Mouse (Mus musculus): ENCODE results near the gene Ttyh3.

Ttyh3 gene

DNA sequence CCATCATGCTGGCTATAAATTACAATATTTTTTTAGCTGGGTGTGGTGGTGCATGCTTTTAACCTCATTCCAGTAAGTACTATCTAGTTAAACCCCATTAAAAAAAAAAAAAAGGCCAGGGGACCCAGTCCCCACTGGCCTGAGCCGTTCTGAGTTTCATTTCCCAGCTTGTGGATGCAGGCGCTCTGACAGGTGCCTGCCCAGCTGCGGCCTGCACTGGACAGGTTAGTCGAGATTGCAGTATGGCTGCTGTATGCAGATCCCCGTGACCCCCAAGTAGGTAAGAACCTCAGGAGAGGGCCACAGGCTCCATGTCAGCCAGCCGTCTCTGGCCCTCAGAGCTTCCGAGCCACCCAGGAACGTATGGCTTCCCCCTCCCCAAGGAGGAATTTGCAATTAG lies 12.6 kb upstream of the Ttyh3 start:
- no peak for TF ChIP-seq GATA4 (IDR thresholded peaks at IDR 0.05; ENCODE audit: insufficient replicate concordance, low read length)

DNA sequence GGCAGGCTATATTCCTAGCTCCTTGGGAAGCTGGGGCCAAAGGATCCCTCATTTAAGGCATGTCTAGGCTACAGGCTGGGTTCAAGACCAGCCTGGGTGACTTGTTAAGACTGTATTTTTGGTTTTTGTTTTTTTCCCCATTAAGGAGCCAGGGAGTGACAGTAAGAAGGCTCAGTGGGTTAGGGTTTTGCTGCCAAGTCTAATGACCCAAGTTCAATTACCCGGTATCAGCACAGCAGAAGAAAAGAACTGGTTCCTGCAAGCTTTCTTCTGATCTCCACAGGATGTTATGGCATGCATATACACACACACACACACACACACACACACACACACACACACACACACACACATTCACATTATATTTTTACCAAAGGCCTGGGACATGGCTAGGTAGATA lies 11.6 kb upstream of the Ttyh3 start:
- no peak for TF ChIP-seq GATA4 (IDR thresholded peaks at IDR 0.05; ENCODE audit: insufficient replicate concordance, low read length)

GRCm38 (mm10) chr5:140659607-140660272 lies 10.9 kb upstream of the Ttyh3 start:
- TF ChIP-seq GATA4 (IDR thresholded peaks at IDR 0.05; ENCODE audit: insufficient replicate concordance, low read length): no peak

GRCm38 (mm10) chr5:140654096-140654845 lies 5.4 kb upstream of the Ttyh3 start:
- no peak for TF ChIP-seq GATA4 (IDR thresholded peaks at IDR 0.05; ENCODE audit: insufficient replicate concordance, low read length)

GRCm38 (mm10) chr5:140652587-140652986 lies 3.8 kb upstream of the Ttyh3 start:
- TF ChIP-seq GATA4 (IDR thresholded peaks at IDR 0.05; ENCODE audit: insufficient replicate concordance, low read length): no peak

- TF ChIP-seq GATA4 (IDR thresholded peaks at IDR 0.05; ENCODE audit: insufficient replicate concordance, low read length): no peak
Observed at GRCm38 (mm10) chr5:140651231-140651630, 2.4 kb upstream of the Ttyh3 start.

- no peak for TF ChIP-seq GATA4 (IDR thresholded peaks at IDR 0.05; ENCODE audit: insufficient replicate concordance, low read length)
Observed at GRCm38 (mm10) chr5:140649881-140650414, 1.1 kb upstream of the Ttyh3 start.

GRCm38 (mm10) chr5:140649101-140649667 lies 353 bp upstream of the Ttyh3 start:
- TF ChIP-seq GATA4 (IDR thresholded peaks at IDR 0.05; ENCODE audit: insufficient replicate concordance, low read length): no peak

DNA sequence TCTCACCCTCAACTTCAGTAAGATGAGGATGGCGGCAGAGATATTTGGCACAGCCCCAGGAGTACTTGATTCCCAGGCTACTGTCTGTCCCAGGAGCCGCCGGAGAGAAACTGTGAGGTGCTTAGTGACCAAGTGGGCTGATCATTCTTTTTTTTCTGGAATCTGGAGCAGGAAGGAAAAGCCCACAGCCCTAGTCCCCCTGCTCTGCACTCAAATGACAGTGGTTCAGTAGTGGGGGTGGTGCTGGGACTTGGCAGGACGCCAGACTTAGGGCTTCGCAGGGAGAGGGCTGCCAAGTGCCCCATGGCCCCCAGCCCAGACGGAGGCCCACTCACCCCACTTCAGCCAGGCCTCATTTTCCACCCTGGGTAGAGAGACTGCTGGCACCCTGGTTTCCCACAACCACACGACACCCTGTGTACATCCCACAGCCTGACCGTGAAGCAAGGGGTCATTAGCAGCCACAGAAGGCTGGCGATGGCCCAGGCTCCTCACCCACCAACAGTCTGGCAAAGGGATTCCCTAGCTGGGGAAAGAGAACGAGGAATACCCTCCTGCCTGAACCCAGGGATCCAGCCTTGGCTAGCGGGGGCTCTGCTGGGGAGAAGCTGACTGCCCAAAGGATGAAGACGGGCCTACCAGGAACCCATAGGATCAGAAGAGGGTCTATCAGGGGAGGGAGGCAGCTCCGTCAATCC lies 861 bp downstream of the Ttyh3 start:
- no peak for TF ChIP-seq GATA4 (IDR thresholded peaks at IDR 0.05; ENCODE audit: insufficient replicate concordance, low read length)

DNA sequence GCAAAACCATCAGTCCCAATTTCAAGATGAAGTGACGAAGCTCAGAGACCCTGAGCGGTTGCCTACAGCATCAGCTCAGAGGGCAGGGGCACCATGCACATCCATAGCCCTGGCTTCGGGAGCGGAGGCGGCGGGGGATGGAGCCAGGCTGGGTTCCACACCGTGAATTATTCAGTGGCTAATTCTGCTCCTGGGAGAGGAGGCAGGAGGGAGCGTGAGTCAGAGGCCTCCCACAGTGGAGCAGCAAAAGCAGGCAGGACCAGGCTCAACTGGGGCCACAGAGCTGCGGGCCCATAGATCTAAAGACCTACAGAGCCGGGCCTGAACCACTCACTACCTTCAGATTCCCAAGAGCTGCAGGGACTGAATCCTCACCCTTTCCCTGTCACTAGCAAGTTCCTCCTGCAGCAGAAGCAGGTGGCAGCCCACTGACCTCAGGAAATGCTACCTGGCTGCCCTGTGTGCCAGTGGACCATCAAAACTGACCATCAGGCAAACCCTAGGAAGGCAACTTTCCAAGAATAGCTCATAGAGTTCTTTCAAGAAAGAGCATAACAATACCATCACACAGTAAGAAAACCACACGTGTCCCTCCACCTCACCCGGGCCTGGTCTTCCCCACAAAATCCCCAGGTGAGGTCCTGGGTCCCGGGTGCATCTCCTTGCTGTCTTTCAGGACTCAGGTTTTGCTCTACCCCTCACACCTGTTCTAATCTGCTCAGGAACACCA lies 1.6 kb downstream of the Ttyh3 start:
- TF ChIP-seq GATA4 (IDR thresholded peaks at IDR 0.05; ENCODE audit: insufficient replicate concordance, low read length): no peak

DNA sequence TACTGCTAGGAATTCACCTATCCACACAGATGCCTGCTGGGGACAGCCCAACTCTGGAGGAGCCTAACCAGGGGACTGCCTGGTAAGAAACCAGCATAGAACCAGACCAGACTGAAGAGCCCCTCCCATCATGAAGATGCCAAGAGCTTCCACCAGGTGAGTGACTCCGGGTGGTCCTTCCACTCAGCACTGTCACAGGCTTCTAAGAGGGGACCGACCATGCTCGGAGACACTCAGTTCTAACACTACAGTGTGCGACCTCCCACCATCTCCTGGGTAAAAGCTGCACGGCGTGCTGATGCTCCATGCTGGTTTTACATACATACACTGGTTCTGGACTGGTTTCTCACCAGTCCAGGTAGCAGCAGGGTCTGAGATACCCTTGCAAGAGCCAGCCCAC lies 2.7 kb downstream of the Ttyh3 start:
- no peak for TF ChIP-seq GATA4 (IDR thresholded peaks at IDR 0.05; ENCODE audit: insufficient replicate concordance, low read length)

- TF ChIP-seq GATA4 (IDR thresholded peaks at IDR 0.05; ENCODE audit: insufficient replicate concordance, low read length): no peak
Observed at GRCm38 (mm10) chr5:140645454-140645853, 3.4 kb downstream of the Ttyh3 start.

DNA sequence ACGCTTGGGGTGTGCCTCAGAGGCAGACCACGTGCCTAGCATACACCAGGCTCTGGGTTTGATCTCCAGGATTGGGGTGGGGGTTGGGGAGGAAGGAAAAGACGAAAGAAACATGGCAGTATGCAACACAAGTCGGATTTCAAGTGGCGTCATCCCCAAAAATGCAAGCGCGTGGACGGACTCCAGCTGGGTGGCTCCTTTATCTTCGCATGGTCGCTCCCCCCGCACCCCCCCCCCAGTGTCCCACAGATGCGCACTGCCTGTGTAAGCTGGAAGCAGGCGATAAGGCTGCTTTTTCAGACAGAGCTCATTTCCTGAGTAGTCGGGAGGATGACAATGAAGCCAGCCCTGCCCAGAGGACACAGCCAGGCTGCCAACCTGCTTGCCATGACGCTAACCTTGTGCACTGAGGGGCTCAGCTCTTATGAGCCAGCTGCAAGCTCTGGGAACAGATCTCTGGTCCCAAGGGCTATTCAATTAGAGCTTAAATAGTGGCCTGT lies 4.1 kb downstream of the Ttyh3 start:
- TF ChIP-seq GATA4 (IDR thresholded peaks at IDR 0.05; ENCODE audit: insufficient replicate concordance, low read length): peak; percentile 95; the same call in 1 of the 2 replicates

GRCm38 (mm10) chr5:140644263-140644662 lies 4.6 kb downstream of the Ttyh3 start:
- TF ChIP-seq GATA4 (IDR thresholded peaks at IDR 0.05; ENCODE audit: insufficient replicate concordance, low read length): no peak

- TF ChIP-seq GATA4 (IDR thresholded peaks at IDR 0.05; ENCODE audit: insufficient replicate concordance, low read length): no peak
Observed at GRCm38 (mm10) chr5:140642076-140642475, 6.8 kb downstream of the Ttyh3 start.

Measured in liver, adult (tissue).